Mouse (Mus musculus): ENCODE results near the gene Wwc1. TPM values are rescaled to one million over a fixed set of nuclear protein-coding genes. Genes with fewer than 3 reads are reported as not detected.
A peak's percentile ranks its signal among the peaks of the same experiment; 100 is the strongest.

The Wwc1 gene
- total and polyA plus RNA-seq, 3 experiments, result 0.89 to 8.7 (median 2.0) TPM

- Histone ChIP-seq H3K27me3 (replicated peaks) (no peaks in the 10 kb centered on the region), H3K79me2 (replicated peaks; ENCODE audit: control insufficient read depth, extremely low read depth, insufficient read depth, poor library complexity, severe bottlenecking) (no peaks in the 10 kb centered on the region), H3K36me3 (replicated peaks in 1 of 2; ENCODE audit: control insufficient read depth in 1 of 2, insufficient read depth in 1 of 2, low read length in 1 of 2) (no peaks in the 10 kb centered on the region), H3K9me3 (replicated peaks; ENCODE audit: low read length) (no peaks in the 10 kb centered on the region), H3K4me3 (replicated peaks in 1 of 3; ENCODE audit: low read depth in 2 of 3, low read length in 2 of 3, poor library complexity in 1 of 3) (no peak overlapping the region), H3K4me2 (ENCODE audit: insufficient read depth, low read depth, poor library complexity, severe bottlenecking) (no peak overlapping the region), H3K4me1 (ENCODE audit: control insufficient read depth in 1 of 2, insufficient read depth in 2 of 2) (no peaks in the 10 kb centered on the region), H3K27ac (ENCODE audit: insufficient read depth, low read depth) (no peak overlapping the region), H3K9ac (ENCODE audit: insufficient read depth, low read depth) (no peak overlapping the region)
- DNase-seq (ENCODE audit: extremely low read depth), result no peak
- no peak for TF ChIP-seq MAFK (IDR thresholded peaks at IDR 0.05; ENCODE audit: insufficient replicate concordance, low read length)
- TF ChIP-seq RCOR1 (conservative IDR thresholded peaks at IDR 0.05; ENCODE audit: low read depth, low read length), result no peak
- no peak for TF ChIP-seq ELF1 (IDR thresholded peaks at IDR 0.05; ENCODE audit: low read depth, low read length)
- no peak for TF ChIP-seq SIN3A (IDR thresholded peaks at IDR 0.05; ENCODE audit: low read length)
- no peak for TF ChIP-seq TCF12 (IDR thresholded peaks at IDR 0.05; ENCODE audit: low read depth, low read length)
- no peak for TF ChIP-seq POLR2AphosphoS2 (IDR thresholded peaks at IDR 0.05; ENCODE audit: low read depth, low read length)
- no peak for TF ChIP-seq MXI1 (IDR thresholded peaks at IDR 0.05; ENCODE audit: low read depth, low read length)
- TF ChIP-seq ZNF384 (IDR thresholded peaks at IDR 0.05; ENCODE audit: low read depth, low read length), result no peak
- TF ChIP-seq RAD21 (IDR thresholded peaks at IDR 0.05; ENCODE audit: low read depth, low read length), result no peak
- no peak for TF ChIP-seq ETS1 (conservative IDR thresholded peaks at IDR 0.05; ENCODE audit: low read depth, low read length)
- TF ChIP-seq JUN (IDR thresholded peaks at IDR 0.05; ENCODE audit: insufficient read depth, low read depth, low read length), result no peak
- no peak for TF ChIP-seq CHD2 (IDR thresholded peaks at IDR 0.05; ENCODE audit: low read length)
- no peak for TF ChIP-seq ZKSCAN1 (IDR thresholded peaks at IDR 0.05; ENCODE audit: borderline replicate concordance, low read depth, low read length)
- TF ChIP-seq IRF4 (IDR thresholded peaks at IDR 0.05; ENCODE audit: low read depth, low read length), result no peak
- TF ChIP-seq USF2 (conservative IDR thresholded peaks at IDR 0.05; ENCODE audit: low read depth, low read length), result no peak
- in situ Hi-C loops (cut with MboI; ENCODE audit: low pct_ligation_motif_present, low pct_unique_long_range_greater_than_20kb, low sequenced_read_pairs) (no loop called here), dilution Hi-C loops (cut with MboI; ENCODE audit: extremely low pct_ligation_motif_present, extremely low pct_unique_long_range_greater_than_20kb, low sequenced_read_pairs) (no loop called here)
These were observed 66.8 kb downstream of the Wwc1 start for GRCm38 (mm10) chr11:35913418-35914044.

- Histone ChIP-seq H3K4me1 (ENCODE audit: control insufficient read depth in 1 of 2, insufficient read depth in 2 of 2) (peaks cover 0 to 16% of the 10 kb centered on the region in 2 experiments; a peak in 2 of 4 replicates), H3K79me2 (replicated peaks; ENCODE audit: control insufficient read depth, extremely low read depth, insufficient read depth, poor library complexity, severe bottlenecking) (no peaks in the 10 kb centered on the region), H3K36me3 (replicated peaks in 1 of 2; ENCODE audit: control insufficient read depth in 1 of 2, insufficient read depth in 1 of 2, low read length in 1 of 2) (no peaks in the 10 kb centered on the region), H3K27me3 (replicated peaks) (no peaks in the 10 kb centered on the region), H3K9me3 (replicated peaks; ENCODE audit: low read length) (no peaks in the 10 kb centered on the region), H3K27ac (ENCODE audit: insufficient read depth, low read depth) (no peak overlapping the region), H3K4me3 (replicated peaks in 1 of 3; ENCODE audit: low read depth in 2 of 3, low read length in 2 of 3, poor library complexity in 1 of 3) (no peak overlapping the region), H3K9ac (ENCODE audit: insufficient read depth, low read depth) (no peak overlapping the region), H3K4me2 (ENCODE audit: insufficient read depth, low read depth, poor library complexity, severe bottlenecking) (no peak overlapping the region)
- DNase-seq (ENCODE audit: extremely low read depth), result peak; percentile 48
- in situ Hi-C loops (cut with MboI; ENCODE audit: low pct_ligation_motif_present, low pct_unique_long_range_greater_than_20kb, low sequenced_read_pairs), result no loop called here
- dilution Hi-C loops (cut with MboI; ENCODE audit: extremely low pct_ligation_motif_present, extremely low pct_unique_long_range_greater_than_20kb, low sequenced_read_pairs), result no loop called here
- no peak for TF ChIP-seq HCFC1 (IDR thresholded peaks at IDR 0.05; ENCODE audit: low read depth, low read length)
- no peak for TF ChIP-seq JUN (IDR thresholded peaks at IDR 0.05; ENCODE audit: insufficient read depth, low read depth, low read length)
These were observed 75.3 kb downstream of the Wwc1 start for GRCm38 (mm10) chr11:35904955-35905550.
